Mouse (Mus musculus) limb, embryonic 10.5 days (tissue): ENCODE data around the gene Itgav. TPM values are rescaled to one million over a fixed set of nuclear protein-coding genes. Genes with fewer than 3 reads are reported as not detected.

ENCODE experiments used
- DNase-seq: peaks from one replicate; pipeline ENCODE4 v3.0.0-alpha.2; 2017; ENCODE audit warnings: low spot score
- H3K27ac ChIP-seq: fragments of 300-500 bp; sonication (generic); 2 replicates; pipeline ENCODE4 v1.5.1; 2016; ENCODE audit warnings: mild to moderate bottlenecking
- H3K27me3 ChIP-seq: fragments of 300-500 bp; sonication (generic); 2 replicates; pipeline ENCODE4 v1.6.1; 2016; ENCODE audit warnings: low read depth, mild to moderate bottlenecking; ENCODE audit not compliant: poor library complexity, severe bottlenecking
- H3K36me3 ChIP-seq: fragments of 300-500 bp; sonication (generic); 2 replicates; pipeline ENCODE4 v1.6.1; 2016; ENCODE audit warnings: mild to moderate bottlenecking, moderate library complexity
- H3K4me1 ChIP-seq: fragments of 300-500 bp; sonication (generic); 2 replicates; pipeline ENCODE4 v1.6.1; 2016
- H3K4me3 ChIP-seq: fragments of 300-500 bp; sonication (generic); 2 replicates; pipeline ENCODE4 v1.5.1; 2016; ENCODE audit warnings: mild to moderate bottlenecking, moderate library complexity
- H3K9me3 ChIP-seq: fragments of 300-500 bp; sonication (generic); replicated peaks from 2 replicates; pipeline ENCODE4 v1.6.1; 2016; ENCODE audit warnings: mild to moderate bottlenecking
- WGBS: fragments of 180-500 bp; shearing (Covaris S2); methylation state at CpG from one replicate; pipeline ENCODE4 v1.1.7; 2016; 5-methylcytosine and 5-hydroxymethylcytosine counted together
- polyA plus RNA-seq: library from polyadenylated mRNA; unstranded; fragments of >200 nt; fragmentation: Nextera tagmentation; extraction: Ambion mirVana; gene quantifications from 2 replicates; pipeline ENCODE4 v1.2.1, GENCODE M21; 2016

Gene Itgav
- polyA plus RNA-seq, 1 experiment from 2014 or later, result 56.0 TPM

- Histone ChIP-seq H3K27ac (no peak overlapping the region), H3K27me3 (no peaks in the 10 kb centered on the region), H3K9me3 (no peaks in the 10 kb centered on the region), H3K4me3 (no peak overlapping the region), H3K36me3 (peaks cover 69% of the 10 kb centered on the region), H3K4me1 (no peaks in the 10 kb centered on the region)
- 72% methylated on average over 9 of the region's 9 CpGs for WGBS
- DNase-seq, result no peak
Observed at GRCm38 (mm10) chr2:83742210-83742609, 18.0 kb downstream of the Itgav start.

GRCm38 (mm10) chr2:83742836-83743235 lies 18.6 kb downstream of the Itgav start:
- Histone ChIP-seq H3K4me1 (no peaks in the 10 kb centered on the region), H3K27ac (no peak overlapping the region), H3K27me3 (no peaks in the 10 kb centered on the region), H3K4me3 (no peak overlapping the region), H3K9me3 (no peaks in the 10 kb centered on the region), H3K36me3 (peaks cover 73% of the 10 kb centered on the region)
- no peak for DNase-seq
- WGBS, result 93% methylated on average over 2 of the region's 2 CpGs

- Histone ChIP-seq H3K27me3 (no peaks in the 10 kb centered on the region), H3K36me3 (peaks cover 70% of the 10 kb centered on the region), H3K4me3 (no peak overlapping the region), H3K27ac (no peak overlapping the region), H3K4me1 (no peaks in the 10 kb centered on the region), H3K9me3 (no peaks in the 10 kb centered on the region)
- WGBS, result 84% methylated on average over 9 of the region's 9 CpGs
- DNase-seq, result no peak
Observed at GRCm38 (mm10) chr2:83744276-83744952, 20.2 kb downstream of the Itgav start.

DNA sequence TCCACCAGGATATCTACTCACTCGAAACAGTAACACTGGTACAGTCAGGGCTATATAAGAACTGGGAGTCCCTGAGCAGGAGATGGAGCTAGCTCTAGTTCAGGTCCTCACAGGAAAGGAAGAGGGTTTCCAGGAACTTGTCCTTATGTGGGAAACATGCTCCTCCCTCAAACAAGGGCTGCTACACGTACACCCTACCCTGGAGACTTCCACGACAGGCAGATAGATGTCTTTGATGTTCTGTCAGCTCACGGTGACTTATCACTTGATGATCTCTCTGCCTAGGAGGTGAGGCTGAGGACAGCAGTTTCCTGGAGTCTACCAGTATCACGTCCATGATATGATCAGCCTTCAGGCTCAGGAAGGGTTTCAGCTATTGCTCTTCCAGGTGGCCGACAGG lies 21.1 kb downstream of the Itgav start:
- Histone ChIP-seq H3K4me3 (no peak overlapping the region), H3K27me3 (no peaks in the 10 kb centered on the region), H3K27ac (no peak overlapping the region), H3K4me1 (no peaks in the 10 kb centered on the region), H3K9me3 (no peaks in the 10 kb centered on the region), H3K36me3 (peaks cover 64% of the 10 kb centered on the region)
- DNase-seq, result no peak
- 45% methylated on average over 6 of the region's 6 CpGs for WGBS

DNA sequence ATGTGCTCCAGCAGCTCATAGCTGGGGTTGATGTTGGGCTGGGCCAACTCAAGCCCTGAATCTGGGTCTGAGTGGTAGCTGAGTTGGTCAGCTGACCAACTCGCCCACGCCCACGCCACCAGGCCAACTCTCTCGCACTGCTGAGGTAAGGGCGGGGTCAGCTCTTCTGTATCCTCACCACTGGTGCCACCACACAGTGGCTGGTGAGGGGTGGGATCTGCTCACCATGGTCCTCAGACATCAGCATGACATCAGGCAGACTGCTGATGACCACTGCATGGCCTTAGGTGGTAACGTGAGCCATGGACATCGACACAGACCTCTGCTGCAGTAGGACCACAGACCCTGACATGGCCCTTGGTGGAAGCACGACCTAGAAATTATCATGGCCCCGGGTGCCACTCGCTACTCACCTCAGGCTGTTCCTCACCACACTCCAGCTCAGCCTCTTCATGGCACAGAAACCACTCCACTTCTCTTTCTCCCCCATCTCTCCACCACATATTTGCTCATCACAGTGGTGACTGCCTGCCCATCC lies 24.5 kb downstream of the Itgav start:
- no peaks in the 10 kb centered on the region for H3K9me3 ChIP-seq
- 98% methylated on average over 10 of the region's 10 CpGs for WGBS
- DNase-seq, result no peak
- H3K27ac ChIP-seq, result no peak overlapping the region
- no peaks in the 10 kb centered on the region for H3K27me3 ChIP-seq
- H3K36me3 ChIP-seq, result peaks cover 54% of the 10 kb centered on the region
- no peak overlapping the region for H3K4me3 ChIP-seq
- no peaks in the 10 kb centered on the region for H3K4me1 ChIP-seq

DNA sequence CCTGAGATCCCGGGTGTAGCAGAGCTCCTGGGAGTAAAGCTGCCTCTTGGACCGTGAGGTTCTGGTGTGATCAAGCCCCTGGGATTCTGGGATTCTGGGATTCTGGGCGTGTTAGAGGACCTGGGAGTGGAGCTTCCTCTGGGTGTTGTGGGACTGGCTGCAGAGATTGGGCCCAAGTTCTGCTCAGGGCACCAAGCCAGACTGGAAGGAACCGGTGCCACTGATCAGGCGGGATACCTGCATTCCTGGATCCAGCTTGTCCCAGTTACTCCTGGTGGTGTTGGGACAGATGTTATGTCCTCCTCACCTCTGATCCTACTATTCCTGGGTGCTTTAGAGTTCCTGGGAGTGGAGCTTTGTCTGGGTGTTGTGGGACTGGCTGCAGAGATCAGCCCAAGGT lies 28.8 kb downstream of the Itgav start:
- WGBS, result 92% methylated on average over 5 of the region's 5 CpGs
- H3K4me3 ChIP-seq, result no peak overlapping the region
- no peaks in the 10 kb centered on the region for H3K4me1 ChIP-seq
- no peak overlapping the region for H3K27ac ChIP-seq
- no peak for DNase-seq
- peaks cover 53% of the 10 kb centered on the region for H3K36me3 ChIP-seq
- H3K27me3 ChIP-seq, result no peaks in the 10 kb centered on the region
- H3K9me3 ChIP-seq, result no peaks in the 10 kb centered on the region

GRCm38 (mm10) chr2:83754306-83754837 lies 30.2 kb downstream of the Itgav start:
- Histone ChIP-seq H3K9me3 (no peaks in the 10 kb centered on the region), H3K36me3 (peaks cover 53% of the 10 kb centered on the region), H3K27me3 (no peaks in the 10 kb centered on the region), H3K4me3 (no peak overlapping the region), H3K4me1 (no peaks in the 10 kb centered on the region; the same call in 1 of the 2 replicates), H3K27ac (no peak overlapping the region)
- 68% methylated on average over 5 of the region's 5 CpGs for WGBS
- no peak for DNase-seq

DNA sequence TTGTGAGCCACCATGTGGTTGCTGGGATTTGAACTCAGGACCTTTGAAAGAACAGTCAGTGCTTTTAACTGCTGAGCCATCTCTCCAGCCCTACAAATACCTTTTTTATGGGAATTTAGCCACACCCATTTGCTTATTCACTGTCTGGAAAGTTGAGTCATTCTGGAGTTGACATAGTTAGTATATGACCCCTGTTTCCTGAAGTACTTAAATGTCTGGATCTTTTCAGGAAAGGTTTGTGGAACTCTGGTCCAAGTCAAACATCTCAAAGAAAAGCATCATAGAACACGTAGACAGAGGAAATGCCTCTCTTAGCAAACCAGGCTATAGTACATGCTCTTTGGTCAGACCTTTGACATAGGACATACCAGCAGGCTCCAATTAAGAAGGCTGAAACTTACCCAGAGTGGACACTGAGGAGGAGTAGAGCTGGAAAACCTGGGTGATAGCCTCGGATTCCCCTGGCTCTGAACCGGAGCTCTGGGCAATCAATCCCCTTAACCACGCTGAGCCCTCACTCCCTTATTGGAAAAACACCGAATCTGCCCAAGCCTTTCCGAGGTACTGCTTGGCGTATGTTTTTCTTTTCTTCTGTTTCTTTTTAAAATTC lies 34.5 kb downstream of the Itgav start:
- Histone ChIP-seq H3K27me3 (no peaks in the 10 kb centered on the region), H3K36me3 (peaks cover 50% of the 10 kb centered on the region), H3K4me3 (no peak overlapping the region), H3K4me1 (no peaks in the 10 kb centered on the region; the same call in 1 of the 2 replicates), H3K27ac (no peak overlapping the region), H3K9me3 (no peaks in the 10 kb centered on the region)
- 83% methylated on average over 7 of the region's 7 CpGs for WGBS
- DNase-seq, result no peak

- DNase-seq, result no peak
- H3K36me3 ChIP-seq, result peaks cover 45% of the 10 kb centered on the region
- H3K27ac ChIP-seq, result no peak overlapping the region
- no peaks in the 10 kb centered on the region for H3K9me3 ChIP-seq
- no peaks in the 10 kb centered on the region for H3K27me3 ChIP-seq
- H3K4me3 ChIP-seq, result no peak overlapping the region
- H3K4me1 ChIP-seq, result no peaks in the 10 kb centered on the region; the same call in 1 of the 2 replicates
- WGBS, result 80% methylated on average over 11 of the region's 11 CpGs
Observed at GRCm38 (mm10) chr2:83759216-83759648, 35.0 kb downstream of the Itgav start.

DNA sequence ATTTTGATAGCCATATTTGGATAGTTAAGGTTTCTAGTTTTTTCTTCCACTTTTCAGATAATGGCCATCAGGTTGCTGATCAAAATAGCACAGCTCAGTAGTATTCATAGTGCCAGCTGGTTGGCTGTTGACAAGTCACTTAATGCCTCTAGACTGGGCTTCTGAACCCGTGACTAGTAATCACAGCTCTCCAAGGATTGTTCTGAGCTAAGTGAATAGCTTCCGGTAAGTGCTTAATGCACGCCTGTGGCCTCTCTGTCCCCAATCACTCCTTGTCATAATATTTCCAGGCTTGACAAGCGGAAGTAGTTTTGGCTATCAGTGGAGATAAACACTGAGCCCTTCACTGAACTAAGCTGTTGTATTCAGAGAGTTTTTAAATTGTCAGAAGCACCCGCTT lies 35.5 kb downstream of the Itgav start:
- Histone ChIP-seq H3K4me1 (no peaks in the 10 kb centered on the region; the same call in 1 of the 2 replicates), H3K4me3 (no peak overlapping the region), H3K27ac (no peak overlapping the region), H3K27me3 (no peaks in the 10 kb centered on the region), H3K9me3 (no peaks in the 10 kb centered on the region), H3K36me3 (peaks cover 46% of the 10 kb centered on the region)
- 79% methylated on average over 5 of the region's 5 CpGs for WGBS
- DNase-seq, result no peak

DNA sequence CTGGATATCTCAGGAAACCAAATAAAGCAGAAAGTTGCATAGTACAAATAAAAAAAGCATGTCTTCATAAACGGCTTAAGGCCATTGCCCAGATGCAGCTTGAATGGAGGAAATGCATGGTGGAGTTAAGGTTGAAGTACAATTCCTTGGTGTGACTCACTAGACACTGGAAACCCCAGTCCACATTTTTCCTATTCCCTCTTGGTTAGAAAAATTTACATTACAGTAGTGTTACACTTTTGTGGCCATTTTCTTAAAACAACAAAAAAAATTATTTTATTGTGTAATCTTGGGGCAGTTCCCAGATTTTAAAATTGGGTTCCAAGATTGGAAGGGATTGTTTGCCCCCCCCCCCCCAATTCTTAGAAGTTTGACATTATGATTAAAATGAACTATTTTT lies 35.9 kb downstream of the Itgav start:
- H3K9me3 ChIP-seq, result no peaks in the 10 kb centered on the region
- H3K36me3 ChIP-seq, result peaks cover 46% of the 10 kb centered on the region
- WGBS, result 88% methylated on average over 1 of the region's 1 CpGs
- no peaks in the 10 kb centered on the region; the same call in 1 of the 2 replicates for H3K4me1 ChIP-seq
- H3K27me3 ChIP-seq, result no peaks in the 10 kb centered on the region
- no peak for DNase-seq
- no peak overlapping the region for H3K27ac ChIP-seq
- H3K4me3 ChIP-seq, result no peak overlapping the region

GRCm38 (mm10) chr2:83761506-83761905 lies 37.3 kb downstream of the Itgav start:
- Histone ChIP-seq H3K4me1 (no peaks in the 10 kb centered on the region; the same call in 1 of the 2 replicates), H3K4me3 (no peak overlapping the region), H3K27ac (no peak overlapping the region), H3K9me3 (no peaks in the 10 kb centered on the region), H3K36me3 (peaks cover 43% of the 10 kb centered on the region), H3K27me3 (no peaks in the 10 kb centered on the region)
- WGBS, result 81% methylated on average over 2 of the region's 2 CpGs
- DNase-seq, result no peak
